In the genomic region with DNA sequence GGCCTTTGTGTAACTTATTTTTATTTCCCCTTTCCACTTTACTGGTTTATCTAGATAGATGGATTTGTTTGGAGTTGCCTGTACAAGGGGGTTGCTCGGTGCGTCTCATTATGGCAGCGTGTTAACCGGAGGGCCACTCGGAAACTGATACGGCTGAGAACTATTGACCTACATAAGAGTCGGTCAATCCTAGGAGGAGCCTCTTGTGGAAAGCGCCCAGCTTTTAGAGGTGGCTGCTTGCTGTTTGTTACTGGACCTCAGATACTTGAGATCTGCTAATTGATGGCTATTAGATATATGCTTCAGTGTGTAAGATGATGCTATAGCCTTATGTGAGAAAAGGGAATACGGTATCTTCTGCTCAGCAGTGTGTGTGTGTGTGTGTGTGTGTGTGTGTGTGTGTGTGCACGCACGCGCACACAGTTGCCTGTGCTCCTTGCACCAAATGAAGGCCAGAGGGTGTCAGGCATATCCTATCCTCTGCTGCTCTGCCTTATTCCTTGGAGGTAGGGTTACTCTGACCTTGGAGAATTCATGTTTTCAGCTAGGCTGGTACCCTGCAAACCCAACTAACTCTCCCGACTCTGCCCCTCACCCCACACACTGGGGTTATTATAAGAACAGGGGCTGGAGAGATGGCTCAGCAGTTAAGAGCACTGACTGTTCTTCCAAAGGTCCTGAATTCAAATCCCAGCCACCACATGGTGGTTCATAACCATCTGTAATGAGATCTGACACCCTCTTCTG, we compare ENCODE assay signal across 10 mouse cellular contexts. TPM values are rescaled to one million over a fixed set of nuclear protein-coding genes. Genes with fewer than 3 reads are reported as not detected.
DNase-seq lines count a peak whose midpoint lies in the region; ATAC-seq lines count a peak whose summit lies in the region.
"Had no signal": no experiment of that assay in that cellular context is flagged by ENCODE, and none has a peak within 500 bp of the region (broad histone marks: within the 10 kb centered on the region; RNA-seq: fewer than 3 reads in every experiment).

No protein-coding gene starts in this region.

- WGBS in limb, embryonic 12.5 days, result 62% methylated on average over 13 of the region's 13 CpGs
- WGBS in limb, embryonic 10.5 days, result 61% methylated on average over 13 of the region's 13 CpGs
- 50% methylated on average over 13 of the region's 13 CpGs for WGBS in hindbrain, embryonic 11.5 days

- H3K27ac ChIP-seq in limb, embryonic 12.5 days, result no peak overlapping the region
- no peak overlapping the region for H3K27ac ChIP-seq in limb, embryonic 10.5 days
- no peak overlapping the region for H3K27ac ChIP-seq in hindbrain, embryonic 11.5 days (ENCODE audit: low read depth, low read length)

- 0 out of 2 replicates have a peak, but pooled peaks cover 2% of the 10 kb centered on the region for H3K27me3 ChIP-seq in limb, embryonic 12.5 days
- no peaks in the 10 kb centered on the region for H3K27me3 ChIP-seq in limb, embryonic 10.5 days (ENCODE audit: low read depth, poor library complexity, severe bottlenecking)
- no peaks in the 10 kb centered on the region for H3K27me3 ChIP-seq in hindbrain, embryonic 11.5 days (ENCODE audit: control insufficient read depth, insufficient read depth, low read length)

- peak overlapping the region; percentile 82 for H3K4me2 ChIP-seq in limb, embryonic 12.5 days
- H3K4me2 ChIP-seq in hindbrain, embryonic 11.5 days (replicated peaks; ENCODE audit: low read depth, low read length), result 0 out of 2 replicates have a peak overlapping the region, but pooled peaks have one; percentile 7

- no peak for ATAC-seq in limb, embryonic 12.5 days (ENCODE audit: insufficient number of reproducible peaks, insufficient read depth, low FRiP score, low TSS enrichment, low read depth)
- ATAC-seq in hindbrain, embryonic 11.5 days (ENCODE audit: low FRiP score), result no peak

- no peaks in the 10 kb centered on the region for H3K9me3 ChIP-seq in limb, embryonic 12.5 days
- no peaks in the 10 kb centered on the region for H3K9me3 ChIP-seq in limb, embryonic 10.5 days (replicated peaks)
- no peaks in the 10 kb centered on the region for H3K9me3 ChIP-seq in hindbrain, embryonic 11.5 days (ENCODE audit: control insufficient read depth, low read length)

- DNase-seq in cerebellum, postnatal 25 days, result peak; percentile 39 to 45
- no peak for DNase-seq in cerebellum, adult 11 months
- no peak for DNase-seq in limb, embryonic 10.5 days (ENCODE audit: low spot score)
- no peak for DNase-seq in hindbrain, embryonic 11.5 days (ENCODE audit: low spot score)
- peak; percentile 47 for DNase-seq in retina, embryonic 14.5 days (ENCODE audit: low spot score)
- no peak for DNase-seq in natural killer cell, adult 2 months (ENCODE audit: low spot score in 2 of 2)
- DNase-seq in left cerebral cortex, adult 18-20 months (ENCODE audit: low spot score in 2 of 2), result no peak
- DNase-seq: adrenal gland, adult 8-10 months; right cerebral cortex, postnatal 4 days had no signal

- peaks cover 55% of the 10 kb centered on the region for H3K4me1 ChIP-seq in limb, embryonic 12.5 days (replicated peaks)
- peaks cover 73% of the 10 kb centered on the region for H3K4me1 ChIP-seq in limb, embryonic 10.5 days
- peaks cover 15% of the 10 kb centered on the region for H3K4me1 ChIP-seq in hindbrain, embryonic 11.5 days (replicated peaks; ENCODE audit: control insufficient read depth, insufficient read depth, low read length)

- no peaks in the 10 kb centered on the region for H3K36me3 ChIP-seq in limb, embryonic 12.5 days
- H3K36me3 ChIP-seq in limb, embryonic 10.5 days, result no peaks in the 10 kb centered on the region
- H3K36me3 ChIP-seq in hindbrain, embryonic 11.5 days (ENCODE audit: control insufficient read depth, insufficient read depth, low read length), result no peaks in the 10 kb centered on the region

- no peak overlapping the region for H3K9ac ChIP-seq in limb, embryonic 12.5 days (replicated peaks)
- H3K9ac ChIP-seq in hindbrain, embryonic 11.5 days (ENCODE audit: low read depth, low read length), result no peak overlapping the region

- H3K4me3 ChIP-seq in limb, embryonic 12.5 days (replicated peaks), result no peak overlapping the region
- H3K4me3 ChIP-seq in limb, embryonic 10.5 days, result no peak overlapping the region
- H3K4me3 ChIP-seq in hindbrain, embryonic 11.5 days (ENCODE audit: low read depth, low read length), result 0 out of 2 replicates have a peak overlapping the region, but pooled peaks have one; percentile 96

RNA-seq across cellular contexts. Expression of a gene that starts 2.6 kb away (rescaled TPM):
- polyA plus RNA-seq in limb, embryonic 12.5 days (2016; fragmentation: Nextera tagmentation; extraction: Ambion mirVana), result 31.4 and 33.3 TPM in 2 replicates
- 17.8 and 22.2 TPM in 2 replicates for polyA plus RNA-seq in limb, embryonic 10.5 days (2016; fragmentation: Nextera tagmentation; extraction: Ambion mirVana)
- 46.4 and 53.8 TPM in 2 replicates for polyA plus RNA-seq in hindbrain, embryonic 11.5 days (2014; fragmentation: Nextera tagmentation; extraction: Ambion mirVana)
- total RNA-seq in left cerebral cortex, adult 18-20 months (2021), result 10 to 100 TPM; 16.6 to 17.1 TPM

RNA-seq across cellular contexts. Expression of a gene that starts 3.4 kb away (rescaled TPM):
- polyA plus RNA-seq in limb, embryonic 12.5 days (2016; fragmentation: Nextera tagmentation; extraction: Ambion mirVana), result 43.8 and 47.5 TPM in 2 replicates
- 27.6 and 31.6 TPM in 2 replicates for polyA plus RNA-seq in limb, embryonic 10.5 days (2016; fragmentation: Nextera tagmentation; extraction: Ambion mirVana)
- 55.0 and 63.8 TPM in 2 replicates for polyA plus RNA-seq in hindbrain, embryonic 11.5 days (2014; fragmentation: Nextera tagmentation; extraction: Ambion mirVana)
- 10 to 100 TPM; 75.9 to 85.6 TPM for total RNA-seq in left cerebral cortex, adult 18-20 months (2021)

Comparison
In these comparisons a context has a peak if more than half of its experiments do, and no peak if none do; other contexts are left out.
1. DNase-seq: peak in cerebellum, postnatal 25 days (2 of 2) and retina, embryonic 14.5 days (single experiment); none in cerebellum, adult 11 months (single experiment), limb, embryonic 10.5 days (single experiment), hindbrain, embryonic 11.5 days (single experiment), natural killer cell, adult 2 months (0 of 2) and left cerebral cortex, adult 18-20 months (0 of 2).